Mouse (Mus musculus): Measurements from ENCODE around the gene Socs7.

Gene Socs7

GRCm38 (mm10) chr11:97442891-97443675, 80.7 kb downstream of the Socs7 start:
- peak; percentile 39 to 65 for DNase-seq (ENCODE audit: low spot score in 2 of 2)

- DNase-seq (ENCODE audit: low spot score in 2 of 2), result peak in 1 of 2 experiments; percentile 68
Observed at GRCm38 (mm10) chr11:97445596-97445995, 83.2 kb downstream of the Socs7 start.

GRCm38 (mm10) chr11:97445999-97446511, 83.7 kb downstream of the Socs7 start:
- peak; percentile 80 to 81 for DNase-seq (ENCODE audit: low spot score in 2 of 2)

DNA sequence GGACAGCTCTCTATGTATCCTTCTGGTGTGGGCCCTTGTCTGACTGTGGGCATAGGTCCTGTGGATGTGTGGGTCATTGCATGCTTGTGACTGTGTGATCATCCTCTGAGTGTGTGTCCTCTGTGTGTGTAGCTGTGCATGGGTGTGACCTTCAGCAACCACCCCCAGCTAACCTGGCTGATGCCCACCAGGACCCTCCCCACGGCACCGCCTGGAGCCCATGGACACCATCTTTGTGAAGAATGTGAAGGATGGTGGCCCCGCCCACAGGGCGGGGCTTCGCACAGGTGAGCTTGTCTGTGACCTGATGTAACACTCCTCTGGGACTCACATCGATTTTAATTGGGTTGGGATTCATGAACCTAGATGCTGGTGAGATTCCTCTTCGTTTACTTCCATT, 85.6 kb downstream of the Socs7 start:
- peak in 1 of 2 experiments; percentile 63 for DNase-seq (ENCODE audit: low spot score in 2 of 2)
